Mouse (Mus musculus): Measurements from ENCODE around the gene Mrc2. TPM values are rescaled to one million over a fixed set of nuclear protein-coding genes. Genes with fewer than 3 reads are reported as not detected.
A peak's percentile ranks its signal among the peaks of the same experiment; 100 is the strongest.

Mrc2 gene
- polyA plus RNA-seq, 1 experiment from 2014 or later: 0.64 TPM

DNA sequence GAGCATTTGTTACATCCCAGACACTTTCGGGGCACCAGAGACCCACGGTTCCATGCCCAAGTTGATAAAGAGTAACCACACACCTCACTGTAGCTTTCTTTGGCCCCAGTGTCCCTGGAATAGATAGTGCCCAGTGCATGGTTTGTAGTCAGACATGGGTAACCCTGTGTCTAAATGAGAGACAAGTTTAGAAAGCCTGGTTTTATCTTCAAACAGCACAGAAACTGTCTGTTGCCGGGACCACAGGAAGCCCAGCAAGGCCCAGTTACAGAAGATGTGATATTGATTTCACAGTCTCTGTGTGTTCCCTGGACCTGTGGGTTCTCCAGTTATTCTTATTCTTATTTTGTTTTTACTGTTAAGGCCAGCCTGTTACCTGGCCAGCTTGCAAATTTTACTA is 74.7 kb downstream of the Mrc2 start:
- ATAC-seq (ENCODE audit: insufficient read depth): no peak
- H3K27ac ChIP-seq (replicated peaks): peak overlapping the region; percentile 94
- WGBS (ENCODE audit: insufficient replicate concordance): 15% methylated on average over 3 of the region's 3 CpGs
- H3K9me3 ChIP-seq (replicated peaks): no peaks in the 10 kb centered on the region
- peak overlapping the region; percentile 58; the same call in 1 of the 2 replicates for H3K4me2 ChIP-seq
- H3K27me3 ChIP-seq: peaks cover 32% of the 10 kb centered on the region
- H3K4me3 ChIP-seq (replicated peaks): no peak overlapping the region
- H3K36me3 ChIP-seq (replicated peaks): no peaks in the 10 kb centered on the region
- peaks cover 65% of the 10 kb centered on the region for H3K4me1 ChIP-seq (replicated peaks)
- 0 out of 2 replicates have a peak overlapping the region, but pooled peaks have one; percentile 8 for H3K9ac ChIP-seq

DNA sequence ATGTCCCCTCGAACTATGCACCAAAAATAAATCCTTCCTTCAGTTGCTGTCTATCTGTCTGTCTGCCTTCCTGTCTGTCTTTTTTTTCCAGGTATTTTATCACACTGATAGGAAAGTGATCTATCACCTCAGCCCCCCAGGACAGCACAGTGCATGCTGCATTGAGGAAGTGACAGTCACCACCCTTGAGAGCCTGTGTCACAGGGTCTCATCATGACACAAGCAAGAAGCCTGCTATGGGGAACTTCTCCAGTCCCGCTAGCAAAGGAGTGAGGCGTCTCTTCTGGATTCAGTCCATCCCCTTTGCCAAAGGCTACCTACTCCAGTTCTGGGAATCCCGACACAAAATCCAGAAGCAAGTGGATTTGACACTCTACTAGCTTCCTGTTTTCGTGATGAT is 76.4 kb downstream of the Mrc2 start:
- peaks cover 64% of the 10 kb centered on the region for H3K4me1 ChIP-seq (replicated peaks)
- no peak overlapping the region for H3K4me2 ChIP-seq
- no peaks in the 10 kb centered on the region for H3K9me3 ChIP-seq (replicated peaks)
- H3K36me3 ChIP-seq (replicated peaks): no peaks in the 10 kb centered on the region
- no peak overlapping the region for H3K9ac ChIP-seq
- ATAC-seq (ENCODE audit: insufficient read depth): no peak
- WGBS (ENCODE audit: insufficient replicate concordance): 46% methylated on average over 5 of the region's 5 CpGs
- H3K27ac ChIP-seq (replicated peaks): peak overlapping the region; percentile 94; the same call in 1 of the 2 replicates
- H3K27me3 ChIP-seq: peaks cover 16% of the 10 kb centered on the region
- no peak overlapping the region for H3K4me3 ChIP-seq (replicated peaks)

DNA sequence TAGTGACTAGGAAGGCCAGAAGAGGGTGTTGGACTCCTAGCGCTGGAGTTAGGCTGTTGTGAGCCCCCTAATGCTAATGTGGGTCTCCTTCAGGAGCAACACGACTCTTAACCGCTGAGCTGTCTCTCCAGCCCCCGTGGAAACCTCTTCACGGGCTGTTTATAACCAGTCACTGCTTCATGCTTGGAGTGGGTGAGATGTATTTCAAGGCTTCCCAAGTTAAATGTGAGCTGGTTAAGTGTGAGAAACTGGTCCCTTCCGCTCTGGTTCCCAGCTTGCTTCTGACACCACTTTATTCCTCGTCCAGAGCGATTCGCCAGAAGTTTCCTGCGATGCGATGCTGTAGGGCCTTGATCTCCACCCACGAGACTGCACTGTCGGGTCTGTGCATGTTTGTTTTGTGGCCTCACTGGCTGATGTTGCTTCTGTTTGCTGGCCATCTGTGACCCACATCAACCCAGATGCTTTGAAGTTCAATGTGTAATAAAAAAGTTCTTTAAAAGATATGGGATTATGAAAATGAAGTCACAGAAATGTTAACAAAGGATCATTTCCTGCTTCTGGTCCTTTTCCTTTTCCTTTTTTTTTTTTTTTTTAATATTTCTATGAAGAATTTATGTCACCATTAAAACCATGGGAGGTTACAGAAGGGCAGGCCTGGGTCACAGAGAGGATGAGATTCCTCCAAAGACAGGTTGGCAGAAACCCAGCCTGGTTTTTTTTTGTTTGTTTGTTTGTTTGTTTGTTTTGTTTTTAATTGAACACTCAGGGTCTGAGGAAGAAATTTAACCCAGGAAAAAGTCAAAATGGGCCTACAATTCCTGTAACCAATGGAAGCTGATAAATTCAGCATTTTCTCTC is 77.3 kb downstream of the Mrc2 start:
- H3K9me3 ChIP-seq (replicated peaks): no peaks in the 10 kb centered on the region
- H3K27me3 ChIP-seq: 0 out of 2 replicates have a peak, but pooled peaks cover 7% of the 10 kb centered on the region
- H3K4me3 ChIP-seq (replicated peaks): no peak overlapping the region
- no peak overlapping the region for H3K9ac ChIP-seq
- H3K36me3 ChIP-seq (replicated peaks): no peaks in the 10 kb centered on the region
- ATAC-seq (ENCODE audit: insufficient read depth): no peak
- H3K4me2 ChIP-seq: no peak overlapping the region
- H3K4me1 ChIP-seq (replicated peaks): peaks cover 64% of the 10 kb centered on the region
- 84% methylated on average over 13 of the region's 13 CpGs for WGBS (ENCODE audit: insufficient replicate concordance)
- H3K27ac ChIP-seq (replicated peaks): no peak overlapping the region

DNA sequence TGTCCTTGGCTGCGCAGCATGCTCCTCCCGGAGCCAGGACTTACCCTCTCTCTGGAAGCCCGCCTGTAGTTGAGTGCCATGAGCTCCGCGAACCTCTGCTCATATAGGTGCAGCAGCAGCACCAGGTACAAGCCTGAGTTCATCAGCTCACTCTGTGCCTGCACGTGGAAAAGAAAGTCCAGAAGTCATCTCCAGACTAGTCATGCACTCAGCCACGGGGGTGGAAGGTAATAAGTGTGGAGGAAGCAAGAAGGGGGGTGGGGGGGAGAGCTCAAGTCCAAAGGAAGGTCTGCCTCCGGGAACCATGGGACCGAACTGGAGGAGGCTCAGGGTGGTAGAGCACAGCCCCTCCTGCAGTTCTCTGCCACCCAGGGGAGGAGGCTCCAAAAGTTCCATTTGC is 79.4 kb downstream of the Mrc2 start:
- Histone ChIP-seq H3K4me3 (replicated peaks) (no peak overlapping the region), H3K27ac (replicated peaks) (no peak overlapping the region), H3K27me3 (0 out of 2 replicates have a peak, but pooled peaks cover 3% of the 10 kb centered on the region), H3K9me3 (replicated peaks) (no peaks in the 10 kb centered on the region), H3K9ac (no peak overlapping the region), H3K36me3 (replicated peaks) (no peaks in the 10 kb centered on the region), H3K4me2 (no peak overlapping the region), H3K4me1 (replicated peaks) (peaks cover 59% of the 10 kb centered on the region)
- no peak for ATAC-seq (ENCODE audit: insufficient read depth)
- 68% methylated on average over 9 of the region's 9 CpGs for WGBS (ENCODE audit: insufficient replicate concordance)

DNA sequence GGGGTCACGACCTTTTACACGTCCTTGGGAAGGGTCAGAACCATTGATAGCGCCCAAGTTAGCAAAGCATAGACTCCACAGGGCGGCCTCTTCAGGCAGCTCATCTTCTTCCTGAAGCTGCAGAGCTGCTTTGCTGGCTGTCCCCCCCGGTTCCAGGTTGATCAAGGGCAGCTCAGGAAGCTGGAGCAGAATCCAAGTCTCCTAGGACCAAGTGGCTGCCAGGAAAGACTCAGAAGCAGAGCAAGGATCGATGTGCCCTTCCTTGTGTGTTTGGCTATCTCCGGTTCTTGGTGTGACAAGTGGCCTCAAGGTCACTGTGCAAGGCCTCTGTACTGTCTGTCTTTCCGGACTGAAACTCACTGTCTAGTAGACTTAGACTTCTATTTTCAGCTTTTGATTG is 81.4 kb downstream of the Mrc2 start:
- no peak for ATAC-seq (ENCODE audit: insufficient read depth)
- Histone ChIP-seq H3K4me3 (replicated peaks) (no peak overlapping the region), H3K4me1 (replicated peaks) (peaks cover 38% of the 10 kb centered on the region), H3K9me3 (replicated peaks) (no peaks in the 10 kb centered on the region), H3K9ac (no peak overlapping the region), H3K4me2 (no peak overlapping the region), H3K27ac (replicated peaks) (no peak overlapping the region; the same call in 1 of the 2 replicates), H3K36me3 (replicated peaks) (no peaks in the 10 kb centered on the region), H3K27me3 (0 out of 2 replicates have a peak, but pooled peaks cover 3% of the 10 kb centered on the region)
- 63% methylated on average over 8 of the region's 8 CpGs for WGBS (ENCODE audit: insufficient replicate concordance)

DNA sequence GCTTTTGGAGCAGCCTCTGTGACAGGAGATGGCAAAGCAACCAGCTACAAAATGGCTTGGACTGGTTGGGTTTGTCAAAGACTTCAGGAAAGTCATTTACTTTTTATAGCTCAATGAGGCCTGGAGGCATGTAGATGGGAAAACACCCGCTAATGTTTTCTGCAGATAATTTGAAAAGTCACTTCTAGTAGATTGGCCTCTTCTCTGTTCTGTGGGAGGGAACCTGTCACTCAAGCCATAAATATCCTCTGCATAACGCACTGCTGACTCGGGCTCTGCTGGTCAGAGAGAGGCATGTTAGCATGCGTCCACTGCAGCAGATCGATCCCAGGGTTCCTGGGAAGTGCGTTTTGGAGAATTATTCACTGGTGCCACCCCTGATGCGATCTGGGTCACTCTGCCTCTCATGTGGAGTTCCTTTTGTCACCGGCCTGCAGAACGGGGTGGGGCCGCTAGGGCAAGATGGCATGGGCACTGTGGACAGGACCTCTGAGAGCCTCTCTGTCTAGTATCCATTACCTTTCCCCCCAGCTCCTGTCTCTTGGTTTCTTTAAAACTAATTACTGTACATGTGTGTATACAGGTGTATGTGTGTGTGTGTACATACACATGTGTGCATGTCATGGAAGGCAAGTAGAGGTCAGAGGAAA is 82.2 kb downstream of the Mrc2 start:
- 40% methylated on average over 10 of the region's 10 CpGs for WGBS (ENCODE audit: insufficient replicate concordance)
- H3K4me2 ChIP-seq: peak overlapping the region; percentile 41
- peak; percentile 65 for ATAC-seq (ENCODE audit: insufficient read depth)
- H3K36me3 ChIP-seq (replicated peaks): no peaks in the 10 kb centered on the region
- H3K9ac ChIP-seq: no peak overlapping the region
- H3K4me1 ChIP-seq (replicated peaks): peaks cover 36% of the 10 kb centered on the region
- H3K27ac ChIP-seq (replicated peaks): peak overlapping the region; percentile 29
- H3K9me3 ChIP-seq (replicated peaks): no peaks in the 10 kb centered on the region
- H3K4me3 ChIP-seq (replicated peaks): no peak overlapping the region
- 0 out of 2 replicates have a peak, but pooled peaks cover 3% of the 10 kb centered on the region for H3K27me3 ChIP-seq

DNA sequence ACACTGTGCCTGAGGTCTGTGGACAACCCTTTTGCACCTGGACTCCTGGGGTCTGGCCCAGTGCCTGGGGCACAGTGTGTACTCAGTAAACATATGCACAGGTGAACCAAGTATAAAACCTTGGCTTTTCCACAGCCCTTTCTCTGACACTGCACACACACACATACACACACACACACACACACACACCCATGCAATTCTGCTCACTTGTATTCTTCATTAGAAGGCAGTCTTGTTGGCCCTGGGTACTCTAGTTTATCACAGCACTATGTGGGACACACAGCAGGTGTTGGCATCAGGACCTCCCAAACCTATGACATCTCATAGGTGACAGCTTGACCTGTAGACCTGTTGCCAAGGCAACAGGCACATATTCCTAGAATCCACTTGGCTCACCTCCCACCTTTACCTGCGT is 83.4 kb downstream of the Mrc2 start:
- ATAC-seq (ENCODE audit: insufficient read depth): no peak
- Histone ChIP-seq H3K9me3 (replicated peaks) (no peaks in the 10 kb centered on the region), H3K36me3 (replicated peaks) (no peaks in the 10 kb centered on the region)

DNA sequence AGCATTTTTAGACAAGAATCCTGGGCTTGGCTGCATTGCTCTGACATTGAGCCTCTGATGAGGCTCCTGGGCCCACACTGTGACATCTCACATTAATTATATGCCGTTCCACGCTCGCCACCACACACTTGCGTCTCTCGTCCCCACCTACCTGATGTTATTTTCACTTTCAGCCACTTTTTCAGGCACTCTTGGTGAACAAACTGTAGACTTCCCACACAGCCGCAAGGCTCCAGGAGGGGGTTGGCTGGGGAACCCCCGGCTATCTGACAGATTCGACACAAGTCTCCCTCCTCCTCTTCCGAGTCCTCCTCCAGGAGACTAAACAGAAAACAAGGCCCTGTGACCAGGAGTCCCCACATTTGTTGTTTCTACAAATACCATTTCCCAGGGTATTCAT is 92.8 kb downstream of the Mrc2 start:
- Histone ChIP-seq H3K27me3 (no peaks in the 10 kb centered on the region), H3K9ac (no peak overlapping the region), H3K4me3 (replicated peaks) (no peak overlapping the region), H3K9me3 (replicated peaks) (0 out of 2 replicates have a peak, but pooled peaks cover 2% of the 10 kb centered on the region), H3K4me1 (replicated peaks) (no peaks in the 10 kb centered on the region), H3K27ac (replicated peaks) (no peak overlapping the region), H3K4me2 (no peak overlapping the region), H3K36me3 (replicated peaks) (no peaks in the 10 kb centered on the region)
- WGBS (ENCODE audit: insufficient replicate concordance): 88% methylated on average over 9 of the region's 9 CpGs
- ATAC-seq (ENCODE audit: insufficient read depth): no peak

More for the DNA sequence above, 83.4 kb downstream of the Mrc2 start:
- 59% methylated on average over 1 of the region's 1 CpGs for WGBS (ENCODE audit: insufficient replicate concordance)
- H3K27ac ChIP-seq (replicated peaks): no peak overlapping the region
- no peak overlapping the region for H3K4me3 ChIP-seq (replicated peaks)
- no peak overlapping the region for H3K9ac ChIP-seq
- no peak overlapping the region for H3K4me2 ChIP-seq
- H3K4me1 ChIP-seq (replicated peaks): peaks cover 36% of the 10 kb centered on the region
- H3K27me3 ChIP-seq: 0 out of 2 replicates have a peak, but pooled peaks cover 3% of the 10 kb centered on the region

DNA sequence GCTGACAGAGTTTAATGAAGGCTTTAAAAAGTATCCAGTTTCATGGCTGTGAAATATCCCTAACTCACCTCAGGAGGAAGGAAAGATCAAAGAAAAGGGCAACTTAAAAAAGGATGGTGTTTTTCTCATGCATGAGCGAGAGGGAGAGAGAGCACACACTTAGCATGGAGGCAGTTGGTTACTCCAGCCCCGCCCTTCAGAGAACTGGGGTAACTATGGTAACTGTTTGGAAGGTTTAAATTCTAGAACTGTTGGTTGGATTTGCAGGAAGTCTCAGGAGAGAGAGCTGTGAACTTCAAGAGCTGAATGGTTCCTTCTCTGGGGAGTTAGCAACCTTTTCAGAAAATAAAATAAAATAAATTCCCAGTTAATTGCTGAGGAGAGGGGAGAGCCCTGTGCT is 96.2 kb downstream of the Mrc2 start:
- no peaks in the 10 kb centered on the region for H3K36me3 ChIP-seq (replicated peaks)
- 0 out of 2 replicates have a peak, but pooled peaks cover 2% of the 10 kb centered on the region for H3K9me3 ChIP-seq (replicated peaks)
- ATAC-seq (ENCODE audit: insufficient read depth): no peak
- H3K4me3 ChIP-seq (replicated peaks): no peak overlapping the region
- peaks cover 10% of the 10 kb centered on the region for H3K4me1 ChIP-seq (replicated peaks)
- WGBS (ENCODE audit: insufficient replicate concordance): 54% methylated on average over 2 of the region's 2 CpGs
- H3K27ac ChIP-seq (replicated peaks): no peak overlapping the region
- no peaks in the 10 kb centered on the region for H3K27me3 ChIP-seq
- H3K4me2 ChIP-seq: no peak overlapping the region
- no peak overlapping the region for H3K9ac ChIP-seq

DNA sequence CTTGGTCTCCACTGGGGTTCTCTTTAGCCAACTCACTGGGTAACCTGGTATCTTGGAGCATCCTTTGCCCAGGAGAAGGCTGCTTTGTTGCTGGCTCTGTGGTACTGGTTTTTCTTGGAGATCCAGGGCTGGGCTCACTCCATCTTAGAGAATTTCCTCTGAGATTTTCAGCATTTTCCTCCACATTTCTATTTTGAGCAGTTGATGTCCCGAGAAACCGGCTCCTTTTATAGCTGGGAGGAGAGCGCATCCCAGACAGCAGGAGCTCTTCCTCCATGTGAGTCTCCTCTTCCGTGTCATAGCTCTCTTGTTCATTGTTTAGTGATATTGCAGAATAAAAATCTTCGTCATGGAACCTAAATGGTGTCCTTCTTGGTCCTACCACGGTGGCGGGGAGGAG is 97.8 kb downstream of the Mrc2 start:
- 68% methylated on average over 7 of the region's 7 CpGs for WGBS (ENCODE audit: insufficient replicate concordance)

More for the DNA sequence above, 97.8 kb downstream of the Mrc2 start:
- ATAC-seq (ENCODE audit: insufficient read depth): no peak
- Histone ChIP-seq H3K27me3 (no peaks in the 10 kb centered on the region), H3K4me1 (replicated peaks) (peaks cover 10% of the 10 kb centered on the region), H3K9me3 (replicated peaks) (no peaks in the 10 kb centered on the region), H3K4me2 (no peak overlapping the region), H3K36me3 (replicated peaks) (no peaks in the 10 kb centered on the region), H3K4me3 (replicated peaks) (no peak overlapping the region), H3K9ac (no peak overlapping the region), H3K27ac (replicated peaks) (no peak overlapping the region)
